Mouse (Mus musculus) G1E (cell line): ENCODE data around the gene Kcnip2.

Experiments
- CTCF ChIP-seq: IDR thresholded peaks from 2 replicates; pipeline ENCODE4 v1.5.1; 2012; ENCODE audit warnings: low read depth, low read length, inconsistent platforms, mixed read lengths
- GATA1 ChIP-seq: IDR thresholded peaks from 2 replicates; pipeline ENCODE4 v1.6.1; 2012; ENCODE audit warnings: borderline replicate concordance, low read length, inconsistent platforms, mixed read lengths
- POLR2AphosphoS5 ChIP-seq: IDR thresholded peaks from 2 replicates; pipeline ENCODE4 v1.6.1; 2012; ENCODE audit warnings: low read depth, low read length, inconsistent platforms; ENCODE audit not compliant: insufficient replicate concordance
- TAL1 ChIP-seq: conservative IDR thresholded peaks from 2 replicates; pipeline ENCODE4 v1.6.1; 2012; ENCODE audit warnings: low read depth, low read length, inconsistent platforms, mixed read lengths

GRCm38 (mm10) chr19:45753551-45753950 lies 62.3 kb downstream of the Kcnip2 start:
- TF ChIP-seq TAL1 (no peak), CTCF (no peak), POLR2AphosphoS5 (no peak), GATA1 (no peak)
